Mouse (Mus musculus) thymus, postnatal 10 days (tissue): ENCODE results near the gene Lce1j.
"Not testable (repeated sequence)": the region's sequence is repeated elsewhere in the genome, so short reads cannot be mapped to it uniquely, and the experiment has no call there.

Source experiments
- DNase-seq, 2 experiments: peaks; one replicate each; pipeline ENCODE4 v3.0.0; 2021; ENCODE audit warnings: low spot score in 2 of 2

The Lce1j gene

DNA sequence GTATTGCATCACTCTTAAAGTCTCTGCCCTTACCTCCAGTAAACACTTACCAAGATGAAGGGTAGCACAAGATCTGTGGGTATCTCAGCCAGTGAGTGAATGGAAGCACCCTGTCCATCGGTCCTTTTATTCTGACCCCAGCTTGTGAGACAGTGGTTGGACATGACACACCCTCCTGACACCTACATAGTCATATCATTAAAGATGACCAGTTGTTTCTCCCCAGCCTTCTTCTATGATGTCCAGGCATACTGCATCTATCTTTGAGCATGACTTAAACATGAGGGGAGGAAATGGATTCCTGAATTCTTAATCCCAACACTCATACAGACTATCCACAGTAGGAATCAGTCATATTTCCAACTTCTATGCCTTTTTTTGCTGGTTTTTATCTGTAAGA lies at the start of gene Lce1j:
Gene Lce1j (minus strand): TSS at position 101 of the 400 bp plus-strand sequence.
- no peak for DNase-seq

DNA sequence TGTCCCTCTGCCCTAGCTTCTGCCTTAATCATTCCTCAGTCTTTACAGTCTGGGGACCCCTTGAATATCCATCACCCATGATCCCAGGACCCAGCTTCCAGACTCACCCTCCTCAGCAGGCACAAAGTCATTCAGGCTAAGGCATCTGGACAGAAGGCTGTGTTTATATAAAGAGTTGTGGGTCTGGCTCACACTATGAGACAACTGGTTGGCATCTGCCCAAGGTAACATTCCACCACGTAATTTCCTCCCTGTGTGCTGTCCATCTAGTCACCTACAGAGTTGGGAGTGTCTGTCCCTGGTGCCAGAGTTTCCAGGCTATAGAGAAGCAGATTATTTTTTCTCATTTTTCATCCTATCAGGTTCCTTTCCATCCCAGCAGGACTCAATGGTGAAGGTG lies 36.8 kb upstream of the Lce1j start, which contains the start of gene Kprp:
Gene Kprp (minus strand): TSS at position 140 of the 400 bp plus-strand sequence.
- no peak for DNase-seq

DNA sequence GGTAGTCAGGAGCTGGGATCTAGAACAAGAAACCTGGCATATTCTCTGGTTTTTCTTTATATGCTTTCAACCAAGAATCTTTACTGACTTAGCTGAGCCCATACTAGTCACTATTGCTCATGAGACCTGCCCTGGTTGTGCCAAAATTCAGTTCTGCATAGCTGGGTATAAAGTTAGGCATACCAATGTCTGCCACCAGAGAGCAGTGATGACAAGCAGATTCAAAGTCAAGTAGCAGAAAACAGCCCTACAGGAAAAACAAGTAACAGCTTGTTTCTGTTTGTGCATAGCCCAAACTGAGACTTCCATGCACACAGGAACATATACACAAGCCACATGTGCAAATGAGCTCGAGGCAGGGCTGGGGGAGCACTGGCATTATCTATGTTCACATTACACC lies 35.5 kb upstream of the Lce1j start:
- DNase-seq, result no peak

DNA sequence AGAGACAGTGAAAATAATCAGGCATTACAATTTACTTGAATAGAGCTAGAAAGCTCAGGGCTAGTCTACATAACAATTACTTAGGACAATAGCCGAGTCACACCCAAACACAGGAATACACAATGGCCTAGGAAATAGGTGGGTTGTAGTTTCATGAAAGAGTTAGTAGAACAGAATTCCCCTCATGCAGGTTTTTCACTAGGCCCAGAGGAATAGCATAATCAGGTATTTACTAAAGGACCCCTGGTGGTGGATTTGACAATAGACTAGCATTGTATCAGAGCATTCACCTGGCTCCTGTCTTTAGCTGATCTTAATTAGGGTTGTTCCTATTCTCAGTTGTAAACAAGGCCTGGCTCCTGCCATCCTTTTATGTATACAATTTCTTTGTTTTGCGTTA lies 25.7 kb upstream of the Lce1j start:
- DNase-seq, result not testable (repeated sequence)

DNA sequence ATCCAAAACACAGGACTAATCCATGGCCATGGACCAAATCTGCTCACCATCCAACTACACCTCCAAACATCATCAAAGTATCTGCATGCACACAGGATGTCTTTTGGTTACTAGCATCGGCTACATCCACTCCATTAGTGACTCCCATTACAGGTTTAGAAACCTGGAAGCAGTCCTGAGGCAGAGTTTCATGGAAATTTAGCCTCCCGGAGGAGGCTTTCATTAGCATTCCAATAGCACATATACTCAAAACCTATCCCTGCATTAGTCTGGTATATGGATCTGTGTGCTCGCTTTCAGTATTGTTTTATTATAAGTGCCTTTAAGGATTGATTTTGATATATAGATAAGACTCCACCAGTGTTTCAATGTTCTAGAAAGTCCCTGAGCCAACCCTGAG lies 25.3 kb upstream of the Lce1j start:
- no peak for DNase-seq

DNA sequence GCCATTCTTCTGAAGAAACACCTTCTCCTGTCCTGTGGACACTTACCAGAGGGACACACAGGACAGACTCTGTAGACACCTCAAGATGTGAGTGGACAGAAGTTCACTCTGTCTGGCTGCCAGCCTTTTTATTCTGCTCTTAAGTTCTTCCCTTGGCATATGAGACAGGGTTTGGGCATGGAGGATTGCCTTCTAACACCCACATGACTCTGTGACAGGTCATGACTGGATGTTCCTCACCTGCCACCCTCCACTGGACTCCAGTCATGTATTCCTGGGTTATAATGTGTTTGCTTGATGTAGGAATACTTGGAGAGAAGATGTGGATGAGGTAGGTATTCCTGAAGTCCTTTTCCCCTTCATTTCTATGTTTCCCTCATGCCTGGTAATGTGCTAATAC lies 17.5 kb upstream of the Lce1j start, which contains the start of gene Lce1k:
Gene Lce1k (minus strand): TSS at position 101 of the 400 bp plus-strand sequence.
- no peak for DNase-seq

DNA sequence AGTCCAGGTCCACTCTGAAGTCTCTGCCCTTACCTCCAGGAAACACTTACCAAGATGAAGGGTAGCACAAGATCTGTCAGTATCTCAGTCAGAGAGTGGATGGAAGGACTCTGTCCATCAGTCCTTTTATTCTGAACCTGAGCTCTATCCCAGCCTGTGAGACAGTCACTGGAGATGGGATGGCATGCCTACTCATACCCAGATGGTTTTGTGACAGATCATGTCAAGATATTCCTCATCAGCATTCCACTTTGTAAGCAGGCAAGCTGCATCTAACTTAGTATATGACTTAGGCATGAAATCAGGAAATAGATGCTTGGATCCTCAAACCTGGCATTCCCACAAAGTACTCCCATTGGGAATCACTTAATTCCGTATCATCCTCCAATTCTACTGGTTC lies 11.5 kb downstream of the Lce1j start, which contains the start of gene Lce1i:
Gene Lce1i (minus strand): TSS at position 101 of the 400 bp plus-strand sequence.
- DNase-seq, result no peak

DNA sequence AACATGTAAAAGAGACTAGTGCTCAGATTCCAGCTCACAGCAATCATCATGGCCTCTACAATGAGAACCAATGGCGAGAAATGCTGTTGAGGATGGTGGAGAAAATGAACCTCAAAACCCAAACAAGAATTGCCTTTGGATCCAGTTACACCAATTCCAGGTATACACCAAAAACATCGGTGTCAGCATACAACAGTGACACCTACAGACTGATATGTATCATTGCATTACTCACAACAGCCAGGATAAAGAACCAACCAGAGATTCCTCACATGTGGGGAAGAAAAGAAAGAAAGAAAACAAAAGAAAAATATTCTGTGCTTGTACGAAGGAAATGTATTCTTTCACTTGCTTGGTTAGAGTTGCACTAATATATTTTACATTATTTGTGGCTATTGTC lies 18.7 kb downstream of the Lce1j start:
- no peak for DNase-seq

DNA sequence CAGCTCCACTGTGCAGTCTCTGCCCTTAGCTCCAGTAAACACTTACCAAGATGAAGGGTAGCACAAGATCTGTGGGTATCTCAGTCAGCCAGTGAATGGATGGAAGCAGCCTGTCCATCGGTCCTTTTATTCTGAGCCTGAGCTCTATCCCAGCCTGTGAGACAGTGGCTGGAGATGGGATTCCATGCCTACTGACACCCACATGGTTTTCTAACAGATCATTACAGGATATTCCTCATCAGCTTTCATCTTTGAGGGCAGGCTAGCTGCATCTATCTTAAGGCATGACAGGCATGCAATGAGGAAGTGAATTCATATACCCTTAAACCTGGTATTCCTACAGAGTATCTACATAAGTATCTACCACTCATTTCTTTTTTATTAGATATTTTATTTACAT lies 25.3 kb downstream of the Lce1j start, which contains the start of gene Lce1h:
Gene Lce1h (minus strand): TSS at position 101 of the 400 bp plus-strand sequence.
- DNase-seq, result no peak

DNA sequence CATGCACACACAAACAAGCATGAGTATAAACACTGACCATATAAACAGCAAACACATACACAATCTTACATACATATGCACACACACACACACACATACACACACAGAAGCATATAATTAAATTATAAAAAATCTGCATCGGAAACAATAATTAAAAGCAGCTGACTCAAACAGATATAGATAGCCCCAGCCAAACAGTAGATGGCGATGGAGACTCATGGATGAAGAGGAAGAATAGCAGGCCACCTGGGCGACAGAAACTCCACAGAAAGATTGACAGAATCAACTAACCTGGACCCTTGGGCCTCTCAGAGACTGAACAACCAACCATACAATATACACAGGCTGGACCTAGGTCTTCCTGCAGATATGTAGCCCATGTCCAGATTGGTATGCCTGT lies 37.1 kb downstream of the Lce1j start:
- DNase-seq, result no peak

DNA sequence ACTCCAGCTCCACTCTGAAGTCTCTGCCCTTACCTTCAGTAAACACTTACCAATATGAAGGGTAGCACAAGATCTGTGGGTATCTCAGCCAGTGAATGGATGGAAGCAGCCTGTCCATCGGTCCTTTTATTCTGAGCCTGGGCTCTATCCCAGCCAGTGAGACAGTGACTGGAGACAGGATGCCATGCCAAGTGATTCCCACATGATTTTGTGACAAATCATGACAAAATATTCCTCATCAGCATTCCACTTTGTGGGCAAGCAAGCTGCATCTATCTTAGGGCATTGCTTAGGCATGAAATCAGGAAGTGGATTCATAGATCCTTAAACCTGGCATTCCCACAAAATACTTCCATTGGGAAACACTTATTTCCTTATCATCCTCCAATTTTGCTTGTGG lies 38.1 kb downstream of the Lce1j start, which contains the start of gene Lce1g:
Gene Lce1g (minus strand): TSS at position 101 of the 400 bp plus-strand sequence.
- DNase-seq, result no peak

DNA sequence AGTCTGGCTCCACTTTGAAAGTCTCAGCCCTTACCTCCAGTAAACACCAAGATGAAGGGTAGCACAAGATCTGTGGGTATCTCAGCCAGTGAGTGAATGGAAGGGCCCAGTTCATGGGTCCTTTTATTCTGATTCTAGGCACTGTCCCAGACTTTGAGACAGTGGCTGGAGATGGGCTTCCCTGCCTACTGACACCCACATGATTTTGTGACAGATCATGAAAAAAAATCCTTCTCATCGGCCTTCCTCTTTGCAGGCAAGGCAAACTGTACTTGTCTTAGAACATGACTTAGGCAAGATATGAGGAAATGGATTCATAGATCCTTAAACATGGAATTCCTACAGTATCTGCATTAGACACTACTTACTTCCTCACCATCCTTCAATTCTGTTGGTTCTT lies 51.3 kb downstream of the Lce1j start, which contains the start of gene Gm38119:
Gene Gm38119 (minus strand): TSS at position 101 of the 400 bp plus-strand sequence.
- DNase-seq, result no peak
